Mouse (Mus musculus) G1E (cell line): ENCODE measurements around the gene Colec11.

ENCODE experiments used
- CTCF ChIP-seq: IDR thresholded peaks from 2 replicates; pipeline ENCODE4 v1.5.1; 2012; ENCODE audit warnings: low read depth, low read length, inconsistent platforms, mixed read lengths
- GATA1 ChIP-seq: IDR thresholded peaks from 2 replicates; pipeline ENCODE4 v1.6.1; 2012; ENCODE audit warnings: borderline replicate concordance, low read length, inconsistent platforms, mixed read lengths
- POLR2AphosphoS5 ChIP-seq: IDR thresholded peaks from 2 replicates; pipeline ENCODE4 v1.6.1; 2012; ENCODE audit warnings: low read depth, low read length, inconsistent platforms; ENCODE audit not compliant: insufficient replicate concordance
- TAL1 ChIP-seq: conservative IDR thresholded peaks from 2 replicates; pipeline ENCODE4 v1.6.1; 2012; ENCODE audit warnings: low read depth, low read length, inconsistent platforms, mixed read lengths

- no peak for TF ChIP-seq GATA1
- no peak for TF ChIP-seq CTCF
- TF ChIP-seq POLR2AphosphoS5: no peak
- TF ChIP-seq TAL1: no peak
Measured at GRCm38 (mm10) chr12:28602259-28602658, 20.9 kb downstream of the Colec11 start.
